Mouse (Mus musculus) stomach, embryonic 14.5 days (tissue): ENCODE measurements around the gene Ebf4. TPM values are rescaled to one million over a fixed set of nuclear protein-coding genes. Genes with fewer than 3 reads are reported as not detected.

Source experiments
- ATAC-seq: fragments of 200-750 bp; cut with Nextera tagmentation; 2 replicates; pipeline ENCODE4 v1.8.0; 2017; ENCODE audit warnings: low read depth, moderate TSS enrichment; ENCODE audit not compliant: insufficient number of reproducible peaks, insufficient read depth, low FRiP score
- H3K27ac ChIP-seq: fragments of 300-500 bp; sonication (generic); 2 replicates; pipeline ENCODE4 v1.5.1; 2014; ENCODE audit warnings: mild to moderate bottlenecking, low read length, moderate library complexity, mixed read lengths
- H3K27me3 ChIP-seq: fragments of 300-500 bp; sonication (generic); 2 replicates; pipeline ENCODE4 v1.6.1; 2014; ENCODE audit warnings: low read length, control low read depth, mixed read lengths; ENCODE audit not compliant: control insufficient read depth, insufficient read depth
- H3K36me3 ChIP-seq: fragments of 300-500 bp; sonication (generic); 2 replicates; pipeline ENCODE4 v1.6.1; 2014; ENCODE audit warnings: mild to moderate bottlenecking, control low read depth, low read length, moderate library complexity, mixed read lengths; ENCODE audit not compliant: control insufficient read depth, insufficient read depth
- H3K4me1 ChIP-seq: fragments of 300-500 bp; sonication (generic); 2 replicates; pipeline ENCODE4 v1.6.1; 2014; ENCODE audit warnings: low read length, control low read depth, mixed read lengths; ENCODE audit not compliant: control insufficient read depth, insufficient read depth
- H3K4me2 ChIP-seq: fragments of 300-500 bp; sonication (generic); replicated peaks from 2 replicates; pipeline ENCODE4 v1.6.1; 2014; ENCODE audit warnings: low read depth, low read length, control low read depth
- H3K4me3 ChIP-seq: fragments of 300-500 bp; sonication (generic); 2 replicates; pipeline ENCODE4 v1.5.1; 2014; ENCODE audit warnings: low read depth, low read length, control low read depth
- H3K9ac ChIP-seq: fragments of 300-500 bp; sonication (generic); replicated peaks from 2 replicates; pipeline ENCODE4 v1.6.1; 2014; ENCODE audit warnings: low read depth, mild to moderate bottlenecking, control low read depth, low read length, moderate library complexity, mixed read lengths
- H3K9me3 ChIP-seq: fragments of 300-500 bp; sonication (generic); 2 replicates; pipeline ENCODE4 v1.6.1; 2016; ENCODE audit warnings: low read depth, low read length, control low read depth; ENCODE audit not compliant: control insufficient read depth
- WGBS: fragments of 180-500 bp; shearing (Covaris S2); extraction: QIAGEN DNeasy Blood & Tissue Kit; methylation state at CpG from one replicate; pipeline ENCODE4 v1.1.7; 2014; 5-methylcytosine and 5-hydroxymethylcytosine counted together
- polyA plus RNA-seq: library from polyadenylated mRNA; unstranded; fragments of >200 nt; fragmentation: Nextera tagmentation; extraction: Ambion mirVana; gene quantifications from 2 replicates; pipeline ENCODE4 v1.2.1, GENCODE M21; 2014

Gene Ebf4
- polyA plus RNA-seq, 1 experiment from 2014 or later, result 4.7 TPM

GRCm38 (mm10) chr2:130374951-130375350, 80.0 kb downstream of the Ebf4 start:
- WGBS, result 81% methylated on average over 4 of the region's 4 CpGs
- Histone ChIP-seq H3K27me3 (no peaks in the 10 kb centered on the region), H3K9ac (no peak overlapping the region), H3K4me2 (no peak overlapping the region), H3K4me1 (no peaks in the 10 kb centered on the region), H3K9me3 (no peaks in the 10 kb centered on the region), H3K27ac (no peak overlapping the region), H3K4me3 (no peak overlapping the region), H3K36me3 (no peaks in the 10 kb centered on the region)
- ATAC-seq, result no peak

- no peak overlapping the region for H3K4me2 ChIP-seq
- no peaks in the 10 kb centered on the region for H3K4me1 ChIP-seq
- H3K27me3 ChIP-seq, result no peaks in the 10 kb centered on the region
- no peaks in the 10 kb centered on the region for H3K9me3 ChIP-seq
- 56% methylated on average over 3 of the region's 3 CpGs for WGBS
- no peak for ATAC-seq
- no peak overlapping the region for H3K4me3 ChIP-seq
- H3K27ac ChIP-seq, result no peak overlapping the region
- no peak overlapping the region for H3K9ac ChIP-seq
- no peaks in the 10 kb centered on the region for H3K36me3 ChIP-seq
These were observed 88.2 kb downstream of the Ebf4 start for GRCm38 (mm10) chr2:130383205-130383604.

GRCm38 (mm10) chr2:130383895-130384294, 88.9 kb downstream of the Ebf4 start:
- Histone ChIP-seq H3K27ac (no peak overlapping the region), H3K4me2 (no peak overlapping the region), H3K4me1 (no peaks in the 10 kb centered on the region), H3K9ac (no peak overlapping the region), H3K36me3 (no peaks in the 10 kb centered on the region), H3K9me3 (no peaks in the 10 kb centered on the region), H3K27me3 (no peaks in the 10 kb centered on the region), H3K4me3 (no peak overlapping the region)
- WGBS, result 65% methylated on average over 6 of the region's 6 CpGs
- ATAC-seq, result no peak

GRCm38 (mm10) chr2:130386212-130386611, 91.2 kb downstream of the Ebf4 start:
- WGBS, result 68% methylated on average over 1 of the region's 1 CpGs
- no peak overlapping the region for H3K9ac ChIP-seq
- no peaks in the 10 kb centered on the region; the same call in 1 of the 2 replicates for H3K36me3 ChIP-seq
- H3K4me1 ChIP-seq, result no peaks in the 10 kb centered on the region
- no peak for ATAC-seq
- no peak overlapping the region for H3K4me3 ChIP-seq
- no peaks in the 10 kb centered on the region for H3K9me3 ChIP-seq
- H3K4me2 ChIP-seq, result no peak overlapping the region
- H3K27ac ChIP-seq, result no peak overlapping the region
- H3K27me3 ChIP-seq, result no peaks in the 10 kb centered on the region

GRCm38 (mm10) chr2:130388796-130389195, 93.8 kb downstream of the Ebf4 start:
- H3K27me3 ChIP-seq, result no peaks in the 10 kb centered on the region
- H3K4me1 ChIP-seq, result no peaks in the 10 kb centered on the region
- no peak overlapping the region for H3K4me2 ChIP-seq
- H3K27ac ChIP-seq, result no peak overlapping the region
- WGBS, result 81% methylated on average over 2 of the region's 2 CpGs
- no peaks in the 10 kb centered on the region for H3K9me3 ChIP-seq
- H3K9ac ChIP-seq, result no peak overlapping the region
- H3K4me3 ChIP-seq, result no peak overlapping the region
- H3K36me3 ChIP-seq, result no peaks in the 10 kb centered on the region; the same call in 1 of the 2 replicates
- no peak for ATAC-seq

GRCm38 (mm10) chr2:130390993-130391625, 96.1 kb downstream of the Ebf4 start:
- H3K4me3 ChIP-seq, result no peak overlapping the region
- ATAC-seq, result no peak

GRCm38 (mm10) chr2:130392836-130393235, 97.9 kb downstream of the Ebf4 start:
- Histone ChIP-seq H3K9me3 (no peaks in the 10 kb centered on the region), H3K4me3 (no peak overlapping the region), H3K36me3 (no peaks in the 10 kb centered on the region; the same call in 1 of the 2 replicates), H3K27me3 (no peaks in the 10 kb centered on the region), H3K27ac (no peak overlapping the region), H3K4me1 (peaks cover 9% of the 10 kb centered on the region; the same call in 1 of the 2 replicates), H3K9ac (no peak overlapping the region), H3K4me2 (no peak overlapping the region)
- no peak for ATAC-seq
- 78% methylated on average over 3 of the region's 3 CpGs for WGBS

More at GRCm38 (mm10) chr2:130390993-130391625, 96.1 kb downstream of the Ebf4 start:
- no peak overlapping the region for H3K27ac ChIP-seq
- 77% methylated on average over 11 of the region's 11 CpGs for WGBS
- no peaks in the 10 kb centered on the region; the same call in 1 of the 2 replicates for H3K4me1 ChIP-seq
- no peaks in the 10 kb centered on the region; the same call in 1 of the 2 replicates for H3K36me3 ChIP-seq
- no peak overlapping the region for H3K9ac ChIP-seq
- no peak overlapping the region for H3K4me2 ChIP-seq
- no peaks in the 10 kb centered on the region for H3K27me3 ChIP-seq
- no peaks in the 10 kb centered on the region for H3K9me3 ChIP-seq

- Histone ChIP-seq H3K27me3 (no peaks in the 10 kb centered on the region), H3K36me3 (no peaks in the 10 kb centered on the region; the same call in 1 of the 2 replicates), H3K4me2 (no peak overlapping the region), H3K4me1 (peaks cover 15% of the 10 kb centered on the region; the same call in 1 of the 2 replicates), H3K9me3 (no peaks in the 10 kb centered on the region), H3K9ac (no peak overlapping the region), H3K27ac (no peak overlapping the region), H3K4me3 (no peak overlapping the region)
- WGBS, result 93% methylated on average over 11 of the region's 11 CpGs
- no peak for ATAC-seq
These were observed 100.7 kb downstream of the Ebf4 start for GRCm38 (mm10) chr2:130395696-130396095.
